Mouse (Mus musculus) thymus, postnatal 14 days (tissue): ENCODE results near the gene A830031A19Rik.
A peak's percentile ranks its signal among the peaks of the same experiment; 100 is the strongest.

ENCODE experiments used
- DNase-seq: peaks from one replicate; pipeline ENCODE4 v3.0.0; 2021

Gene A830031A19Rik

DNA sequence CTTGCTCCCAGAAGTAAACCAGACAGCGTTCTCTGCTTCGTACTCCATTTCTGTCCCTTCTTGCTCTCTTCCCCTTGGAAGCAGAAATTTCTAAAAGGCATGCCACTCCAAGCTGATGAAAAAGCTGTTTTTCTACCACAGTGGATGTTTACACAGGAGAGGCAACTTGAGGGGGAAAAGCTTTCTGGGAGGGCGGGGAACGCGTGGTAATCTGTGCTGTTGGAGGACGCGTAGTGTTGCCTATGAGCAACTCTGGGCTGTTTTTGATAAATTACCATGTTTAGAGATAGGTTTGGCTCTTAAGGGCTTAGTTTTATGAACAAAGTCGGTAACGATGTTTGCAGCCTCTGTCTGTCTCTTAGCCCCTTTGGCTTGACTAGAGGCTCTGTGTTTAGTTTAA, 20.4 kb upstream of the A830031A19Rik start:
- no peak for DNase-seq

DNA sequence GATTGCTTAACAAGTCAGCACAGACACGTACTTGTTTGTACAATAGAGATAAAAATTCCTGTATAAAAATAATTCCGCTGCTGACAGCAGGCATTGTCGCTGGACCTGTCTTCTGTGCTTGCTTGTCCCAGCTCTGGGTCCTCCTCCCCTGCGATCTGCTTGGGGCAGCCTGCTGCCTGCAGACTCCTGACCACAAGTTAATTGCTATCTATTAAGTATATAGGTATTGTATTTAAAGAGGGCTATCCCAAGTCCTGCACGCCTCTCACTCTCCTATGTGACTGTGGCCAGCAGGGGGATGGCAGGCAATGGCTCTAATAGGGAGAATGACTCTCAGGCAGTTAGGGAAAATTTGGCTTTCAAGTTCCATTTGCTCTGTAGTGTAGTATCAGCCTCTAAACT, 19.2 kb upstream of the A830031A19Rik start:
- no peak for DNase-seq

DNA sequence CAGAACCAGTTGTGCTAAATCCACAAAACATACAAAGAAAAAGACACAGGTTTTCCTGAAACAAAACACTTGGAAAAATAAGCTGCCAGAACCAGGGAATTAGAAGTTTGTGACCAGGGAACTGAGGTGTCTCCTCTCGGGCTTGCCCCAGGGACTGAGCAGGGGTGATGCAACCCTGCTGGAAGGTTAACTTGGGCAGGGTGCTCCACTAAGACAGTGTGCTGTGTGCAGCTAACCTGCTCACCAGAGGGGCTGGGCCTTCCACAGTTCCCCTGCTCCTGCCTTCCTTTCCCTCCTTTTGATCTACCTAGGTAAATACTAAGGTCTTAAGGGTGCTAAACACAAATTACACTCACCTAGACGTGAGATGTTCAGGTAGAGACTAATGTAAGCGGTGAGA, 17.8 kb upstream of the A830031A19Rik start:
- no peak for DNase-seq

DNA sequence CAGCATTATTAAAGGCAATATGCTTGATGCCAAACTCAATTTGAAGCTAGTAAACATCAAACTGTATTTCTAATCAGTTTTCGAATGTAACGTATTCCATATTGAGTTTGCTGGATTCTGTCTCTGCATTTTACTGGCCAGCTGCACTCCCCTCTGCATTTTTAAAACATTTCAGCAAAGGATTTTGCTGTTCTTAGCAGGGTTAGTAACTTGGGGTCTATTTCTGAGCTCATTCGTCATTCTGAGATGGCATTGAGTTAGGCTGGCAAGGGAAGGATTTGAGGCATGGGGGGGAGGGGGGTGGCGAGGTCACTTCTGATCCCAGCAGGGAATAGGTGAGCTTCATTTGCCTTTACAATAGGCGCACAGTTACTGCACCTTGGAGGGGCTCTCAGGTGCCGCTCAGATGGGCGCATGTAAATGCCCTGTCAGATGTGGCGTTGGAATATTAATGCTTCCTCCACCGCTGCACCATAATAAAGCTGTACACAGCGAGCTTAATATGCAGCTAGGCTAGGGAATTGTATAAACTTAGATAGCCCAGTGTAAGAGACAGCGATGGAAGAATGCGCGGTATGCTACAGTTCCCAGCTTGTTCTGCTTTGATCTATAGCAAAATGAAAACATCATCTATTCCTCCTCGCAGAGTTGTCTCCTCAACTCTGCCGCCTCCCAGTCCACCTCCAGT, 16.7 kb upstream of the A830031A19Rik start:
- no peak for DNase-seq

DNA sequence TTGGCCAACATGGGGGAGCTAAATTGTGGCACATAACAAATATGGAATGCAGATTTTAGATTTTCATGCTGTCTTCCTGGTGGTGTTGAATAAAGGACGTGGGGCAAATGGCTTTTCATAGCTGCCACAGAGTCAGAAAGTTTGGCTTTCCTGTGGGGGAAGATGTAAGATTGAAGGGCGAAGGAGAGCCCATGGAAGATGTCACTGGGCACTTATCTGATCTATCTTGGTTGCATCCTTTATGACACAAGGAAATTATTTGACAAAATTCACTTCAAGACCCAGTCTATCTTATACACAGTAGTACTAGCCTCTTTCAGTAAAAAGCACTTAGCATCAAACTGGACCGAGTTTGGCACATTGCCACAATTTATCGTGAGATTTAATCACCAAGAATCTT, 15.6 kb upstream of the A830031A19Rik start:
- DNase-seq: no peak

DNA sequence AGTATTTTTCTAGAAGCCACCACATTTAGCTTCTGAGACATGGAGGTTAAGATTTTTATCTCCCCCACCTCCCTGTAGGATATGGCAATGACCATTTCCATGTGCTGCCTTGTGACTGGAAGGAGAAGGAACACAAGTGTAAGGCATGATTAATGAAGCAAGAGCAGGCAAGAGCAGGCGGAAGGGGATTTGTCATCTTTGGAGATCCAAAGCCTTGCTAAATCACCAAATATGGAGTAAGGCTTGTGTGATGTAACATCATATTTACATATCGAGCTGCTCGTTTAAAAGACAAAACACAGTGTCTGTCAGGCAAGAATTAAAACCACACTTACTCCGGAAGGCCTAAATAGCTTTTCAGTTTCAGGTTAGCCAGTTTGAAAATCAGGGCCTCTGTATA, 12.2 kb upstream of the A830031A19Rik start:
- no peak for DNase-seq

DNA sequence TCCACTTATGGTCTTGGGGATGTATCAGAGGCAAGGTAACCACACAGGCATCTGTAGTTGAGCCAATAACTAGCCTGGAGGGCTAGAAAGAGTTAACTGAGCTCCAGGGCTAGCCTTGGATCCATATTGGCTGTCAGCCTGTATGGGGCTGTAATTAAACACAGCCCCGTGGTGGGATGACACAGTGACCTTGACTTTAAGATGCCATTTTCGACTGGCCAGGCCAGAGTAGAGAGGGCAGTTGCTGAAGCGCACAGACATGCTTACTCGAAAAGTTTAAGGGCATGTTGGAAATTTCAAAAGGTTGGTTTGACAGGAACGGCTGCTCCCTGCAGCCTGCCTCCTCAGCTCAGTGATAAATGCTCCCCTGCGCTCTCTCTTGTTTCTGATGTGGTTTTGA, 11.1 kb upstream of the A830031A19Rik start:
- no peak for DNase-seq

DNA sequence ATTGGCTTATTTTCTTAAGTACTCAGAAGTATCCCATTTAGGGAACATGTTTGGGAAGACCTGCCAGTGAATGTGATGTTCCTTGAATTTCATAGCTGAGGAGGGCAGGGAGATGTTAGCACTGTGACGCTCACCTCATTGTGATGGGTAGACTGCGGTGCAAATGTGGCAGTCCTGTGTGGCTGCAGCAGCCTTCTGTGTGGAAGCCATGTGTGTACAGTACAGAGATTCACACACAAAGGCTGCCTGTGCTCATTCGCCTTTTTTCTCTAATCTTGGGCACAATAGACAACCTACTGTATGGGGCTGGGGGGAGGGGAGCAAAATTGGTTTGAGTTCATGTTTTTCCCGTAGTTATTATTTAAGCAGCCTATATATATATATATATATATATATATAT, 9.7 kb upstream of the A830031A19Rik start:
- no peak for DNase-seq

DNA sequence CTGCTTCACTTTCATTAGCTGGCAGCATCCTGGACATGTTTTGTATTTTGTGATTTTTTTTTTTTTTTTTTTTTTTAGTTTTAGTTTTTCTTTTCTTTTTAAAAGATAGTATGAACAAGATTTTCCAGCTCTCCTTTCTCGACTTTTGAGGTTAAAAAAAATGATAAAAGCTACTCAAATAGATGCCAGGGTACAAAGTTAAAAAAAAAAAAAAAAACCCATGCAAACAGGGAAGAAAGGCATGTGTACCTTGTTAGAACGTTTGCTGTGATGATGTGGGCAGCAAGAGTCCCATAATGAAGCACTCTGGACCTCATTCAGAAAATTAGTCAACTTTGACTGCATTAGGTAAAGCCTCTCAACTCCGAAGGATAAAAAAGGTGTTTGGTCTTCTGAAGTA, 9.2 kb upstream of the A830031A19Rik start:
- DNase-seq: no peak

DNA sequence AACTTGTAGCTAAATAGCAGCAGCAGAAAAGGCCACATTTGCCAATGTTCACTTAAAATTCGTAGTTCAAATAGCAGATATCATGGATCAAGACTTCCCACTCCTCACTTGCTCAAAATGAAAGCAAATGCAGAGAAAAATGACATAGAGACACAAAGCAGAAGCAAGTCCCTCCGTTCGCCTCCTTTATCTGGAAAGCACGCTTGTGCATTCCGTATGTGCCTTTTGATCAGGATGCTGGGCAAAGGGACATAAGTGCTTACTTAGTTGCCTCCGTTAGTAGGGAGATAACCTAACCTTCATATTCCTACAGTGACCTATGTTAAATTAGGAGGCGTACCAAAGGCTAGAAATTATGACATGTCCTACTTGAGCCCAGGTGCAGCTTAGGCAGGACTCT, 8.6 kb upstream of the A830031A19Rik start:
- DNase-seq: no peak

DNA sequence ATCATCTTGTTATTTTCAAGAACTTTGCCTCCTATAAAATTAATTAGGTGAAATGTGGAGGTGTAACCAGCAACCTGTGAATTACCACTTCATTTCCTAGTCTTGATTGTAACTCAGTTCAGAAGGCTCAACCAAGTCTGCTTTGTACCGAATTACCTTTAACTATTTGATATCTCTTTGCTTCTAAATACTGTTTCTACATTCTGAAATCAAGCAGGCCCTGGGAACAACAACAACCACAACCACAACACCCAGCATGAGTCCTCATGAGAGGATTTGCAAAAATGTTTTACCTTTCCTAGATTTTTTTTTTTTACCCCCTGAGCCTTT, 8.2 kb upstream of the A830031A19Rik start:
- DNase-seq: no peak

DNA sequence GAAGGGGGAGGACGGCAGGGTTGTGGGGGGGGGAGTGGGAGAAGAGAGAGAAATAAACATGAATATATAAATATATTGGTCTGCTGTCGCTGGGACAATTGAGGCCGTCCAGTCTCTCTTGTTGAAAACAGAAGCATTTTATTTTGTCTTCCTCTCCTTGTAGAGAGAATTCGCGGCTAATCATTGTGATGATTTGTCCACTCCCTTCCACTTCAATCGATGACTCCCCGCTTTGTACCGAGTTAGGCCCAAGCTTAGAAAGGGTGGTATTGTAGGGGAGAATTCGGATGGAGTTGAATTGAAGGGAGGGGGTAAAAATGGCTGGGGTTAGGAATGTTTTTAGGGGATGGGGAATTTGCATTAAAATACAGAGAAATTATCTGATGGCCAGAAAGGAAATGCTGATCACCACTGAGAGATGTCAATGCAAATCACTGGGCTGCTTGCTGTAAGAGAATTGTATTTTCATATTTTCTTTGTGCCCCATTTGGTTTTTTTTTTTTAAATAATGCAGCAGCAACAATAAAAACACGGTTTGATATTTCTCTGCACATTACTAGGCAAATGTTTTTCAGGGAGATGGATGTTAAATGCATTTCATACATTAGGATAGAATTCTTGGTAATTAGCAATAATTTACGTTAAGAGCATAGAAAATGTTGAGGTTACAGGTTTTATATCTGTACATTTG, 7.7 kb upstream of the A830031A19Rik start:
- no peak for DNase-seq

DNA sequence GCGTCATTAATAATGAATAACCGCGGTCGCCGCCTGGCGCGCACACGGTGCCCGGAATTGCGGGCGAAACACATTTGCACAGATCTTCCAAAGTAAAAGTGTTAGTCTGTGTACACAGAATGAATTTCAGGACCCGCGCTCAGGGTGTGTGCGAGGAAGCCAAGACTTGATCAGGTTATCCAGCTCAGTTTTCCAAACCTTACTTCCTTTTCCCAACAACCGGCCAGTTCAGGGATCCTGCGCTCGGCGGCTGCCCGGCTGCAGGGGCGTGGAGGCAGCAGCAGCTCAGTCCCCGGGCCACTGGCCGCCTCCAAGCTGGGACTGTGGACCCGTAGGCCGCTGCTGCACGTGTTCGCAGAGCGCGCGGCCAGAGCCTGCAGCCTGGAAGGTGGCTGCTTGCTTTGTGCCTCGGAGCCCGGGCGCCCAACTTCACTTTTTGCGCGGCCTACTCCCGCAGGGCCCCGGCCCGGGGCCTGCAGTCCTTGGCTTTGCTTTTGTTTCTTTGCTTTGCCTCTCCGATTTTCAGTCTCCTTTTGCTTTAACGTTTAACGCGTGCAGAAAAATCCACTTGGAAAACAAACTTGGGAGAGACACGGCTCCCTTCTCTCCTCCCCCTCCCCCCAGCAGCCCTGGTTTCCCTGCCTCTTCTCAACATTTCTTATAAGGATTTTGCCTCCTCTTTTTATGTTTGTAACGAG, 7.0 kb upstream of the A830031A19Rik start:
- peak; percentile 16 for DNase-seq

DNA sequence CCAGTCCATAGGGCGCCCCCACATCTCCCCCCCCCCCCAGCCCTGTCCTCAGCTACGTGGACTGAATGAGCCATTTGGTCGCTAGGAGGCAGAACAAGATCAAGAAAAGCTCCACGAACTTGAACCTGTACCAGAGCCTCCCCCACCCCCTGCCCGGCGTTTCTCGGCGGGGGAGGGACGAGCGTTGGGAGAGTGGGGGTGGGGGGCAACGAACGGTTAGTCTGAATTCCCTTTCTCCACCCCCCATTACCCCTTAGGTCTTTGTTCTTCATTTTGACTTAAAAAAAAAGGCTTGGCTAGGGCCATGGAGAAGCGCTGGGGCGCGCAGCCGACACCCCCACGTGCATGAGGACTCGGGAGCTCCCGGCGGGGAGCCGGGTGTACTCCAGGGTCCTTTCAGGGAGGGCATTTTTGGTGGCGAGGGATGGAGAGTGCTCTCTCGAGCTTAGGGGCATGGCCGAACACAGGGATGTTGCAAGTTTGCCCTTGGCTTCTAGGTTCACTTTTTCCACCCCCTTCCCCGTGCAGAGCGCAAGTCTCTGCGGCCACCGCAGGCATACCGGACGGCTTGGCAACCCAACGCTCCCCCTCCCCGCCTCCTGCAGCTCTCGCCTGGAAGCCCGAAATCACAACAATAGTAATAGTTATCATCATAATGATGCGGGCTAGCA, 6.3 kb upstream of the A830031A19Rik start:
- DNase-seq: peak; percentile 56

DNA sequence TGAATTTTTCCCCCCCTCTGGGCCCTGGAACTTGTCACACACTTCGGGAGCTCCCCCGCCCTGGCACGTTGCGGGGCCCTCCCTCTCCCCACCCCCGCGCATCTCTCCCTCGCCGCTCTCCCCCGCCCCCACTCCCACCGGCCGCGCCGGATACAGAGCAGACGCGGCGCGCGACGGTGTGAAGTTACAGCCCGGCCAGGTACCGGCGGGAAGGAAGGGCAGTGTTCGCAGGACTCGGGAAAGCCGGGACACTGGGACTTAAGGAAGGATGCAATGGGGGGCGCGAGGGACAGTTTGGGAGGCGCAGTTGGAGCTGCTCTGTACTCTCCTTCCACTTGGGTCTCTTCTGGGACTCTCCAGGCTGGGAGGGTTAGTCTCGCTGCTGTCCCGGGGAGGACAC, 5.7 kb upstream of the A830031A19Rik start:
- DNase-seq: peak; percentile 67

DNA sequence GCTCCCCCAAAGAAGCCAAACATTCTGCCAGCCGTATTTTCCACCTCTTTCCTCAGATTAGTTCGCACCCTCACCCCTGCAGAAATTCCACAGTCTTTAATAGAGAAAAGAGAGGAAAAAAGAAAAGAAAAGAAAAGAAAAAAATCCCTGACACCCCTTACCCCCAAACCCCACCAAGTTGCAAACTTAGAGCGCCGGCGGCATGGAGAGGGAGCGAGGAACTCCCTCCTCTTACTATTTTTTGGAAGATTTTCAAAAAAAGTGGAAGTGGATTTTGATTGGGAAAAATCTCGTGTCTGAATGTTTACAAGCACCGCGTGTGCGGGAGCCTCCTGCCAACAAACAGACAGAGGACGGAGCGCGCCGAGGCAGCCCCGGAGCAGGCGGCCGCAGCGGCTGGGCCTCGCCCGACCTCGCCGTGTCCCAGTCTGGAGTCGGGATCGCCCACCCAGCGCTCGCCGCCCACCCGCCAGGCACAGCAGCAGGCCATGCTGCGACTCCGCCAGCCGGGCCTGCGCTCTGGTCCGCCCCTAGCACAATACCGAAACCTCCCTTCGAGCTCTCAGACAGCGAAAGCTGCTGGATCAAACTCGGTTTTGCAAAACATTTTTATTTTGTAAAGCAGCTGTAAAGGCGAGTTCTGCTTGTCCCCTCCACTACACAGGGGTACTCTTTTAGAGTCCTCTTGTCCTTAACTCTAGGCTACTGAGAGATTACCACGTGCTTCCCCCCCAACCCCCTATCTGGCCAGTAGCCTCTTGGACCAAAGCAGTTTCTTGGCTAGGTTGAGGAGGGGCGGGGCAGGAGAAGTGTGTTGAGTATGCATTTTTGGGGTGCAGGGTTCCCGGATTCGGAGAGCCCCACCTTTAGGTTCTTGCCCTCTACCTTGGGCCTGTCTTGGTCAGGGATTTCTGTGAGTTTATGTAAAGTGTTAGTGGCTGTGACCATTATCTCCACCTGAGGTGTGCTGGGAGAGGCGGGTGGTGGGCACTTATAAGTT, 4.8 kb upstream of the A830031A19Rik start:
- peak; percentile 41 for DNase-seq

DNA sequence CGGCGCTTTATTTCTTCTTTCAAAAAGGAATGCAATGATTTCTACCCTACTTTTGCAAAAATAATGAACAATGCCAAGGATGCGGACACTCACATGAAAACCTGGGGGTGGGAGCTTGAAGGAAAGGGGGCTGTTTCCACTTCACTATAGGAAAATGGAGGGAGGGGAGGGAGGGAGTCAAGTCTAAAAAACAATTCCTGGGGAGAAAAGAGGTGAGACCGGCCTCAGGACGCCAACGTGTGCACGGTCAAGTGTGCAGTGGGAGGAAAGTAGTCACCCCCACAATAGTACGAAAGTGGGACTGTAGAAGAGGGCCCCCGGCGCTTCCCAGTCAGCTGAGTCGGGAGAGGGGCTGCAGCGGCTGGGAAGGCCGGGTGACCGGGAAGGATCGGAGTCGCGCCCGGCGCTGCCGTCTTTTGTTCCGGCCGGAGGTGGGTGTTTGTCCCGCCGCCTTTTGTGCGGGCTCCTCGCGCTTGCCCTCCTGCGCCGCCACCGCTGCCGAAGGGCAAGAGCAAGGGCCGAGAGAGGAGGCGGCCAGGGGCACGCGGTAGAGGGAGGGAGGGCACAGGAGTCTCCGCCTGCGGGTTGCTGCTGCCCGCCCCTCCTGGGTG, 4.0 kb upstream of the A830031A19Rik start:
- DNase-seq: peak; percentile 26

DNA sequence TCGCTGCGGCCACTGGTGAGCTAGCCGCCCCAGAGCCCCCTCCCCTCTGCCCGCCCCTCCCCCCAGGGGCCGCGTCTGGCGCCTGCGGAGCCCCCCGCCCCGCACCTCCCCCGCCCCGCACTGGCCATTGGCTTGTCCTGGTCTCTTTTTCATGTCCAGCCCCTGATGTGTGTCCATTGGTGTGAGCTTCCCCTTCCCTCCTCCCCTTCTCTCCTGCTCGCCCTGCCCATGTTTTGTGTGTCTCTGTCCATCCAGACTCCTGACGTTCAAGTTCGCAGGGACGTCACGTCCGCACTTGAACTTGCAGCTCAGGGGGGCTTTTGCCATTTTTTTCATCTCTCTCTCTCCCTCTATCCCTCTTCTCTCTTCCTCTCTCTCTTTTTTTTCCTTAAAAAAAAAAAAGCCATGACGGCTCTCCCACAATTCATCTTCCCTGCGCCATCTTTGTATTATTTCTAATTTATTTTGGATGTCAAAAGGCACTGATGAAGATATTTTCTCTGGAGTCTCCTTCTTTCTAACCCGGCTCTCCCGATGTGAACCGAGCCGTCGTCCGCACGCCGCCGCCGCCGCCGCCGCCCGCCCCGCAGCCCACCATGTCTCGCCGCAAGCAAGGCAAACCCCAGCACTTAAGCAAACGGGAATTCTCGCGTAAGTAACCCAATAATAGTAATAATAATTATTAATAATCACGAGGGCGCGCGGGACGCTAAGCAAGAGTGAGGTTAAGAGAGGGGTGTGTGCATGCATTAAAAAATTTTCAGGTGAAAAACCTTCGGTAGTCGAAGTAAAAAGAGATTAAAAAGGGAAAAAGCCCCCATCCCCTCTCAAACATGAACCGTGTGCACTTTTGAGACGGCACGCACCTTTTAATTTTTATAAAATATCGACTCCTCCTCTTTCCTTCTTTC, 3.2 kb upstream of the A830031A19Rik start, which contains the start of gene Bcl11a:
Gene Bcl11a, plus strand, starts transcription at position 262 of the 911 bp plus-strand sequence.
- no peak for DNase-seq

DNA sequence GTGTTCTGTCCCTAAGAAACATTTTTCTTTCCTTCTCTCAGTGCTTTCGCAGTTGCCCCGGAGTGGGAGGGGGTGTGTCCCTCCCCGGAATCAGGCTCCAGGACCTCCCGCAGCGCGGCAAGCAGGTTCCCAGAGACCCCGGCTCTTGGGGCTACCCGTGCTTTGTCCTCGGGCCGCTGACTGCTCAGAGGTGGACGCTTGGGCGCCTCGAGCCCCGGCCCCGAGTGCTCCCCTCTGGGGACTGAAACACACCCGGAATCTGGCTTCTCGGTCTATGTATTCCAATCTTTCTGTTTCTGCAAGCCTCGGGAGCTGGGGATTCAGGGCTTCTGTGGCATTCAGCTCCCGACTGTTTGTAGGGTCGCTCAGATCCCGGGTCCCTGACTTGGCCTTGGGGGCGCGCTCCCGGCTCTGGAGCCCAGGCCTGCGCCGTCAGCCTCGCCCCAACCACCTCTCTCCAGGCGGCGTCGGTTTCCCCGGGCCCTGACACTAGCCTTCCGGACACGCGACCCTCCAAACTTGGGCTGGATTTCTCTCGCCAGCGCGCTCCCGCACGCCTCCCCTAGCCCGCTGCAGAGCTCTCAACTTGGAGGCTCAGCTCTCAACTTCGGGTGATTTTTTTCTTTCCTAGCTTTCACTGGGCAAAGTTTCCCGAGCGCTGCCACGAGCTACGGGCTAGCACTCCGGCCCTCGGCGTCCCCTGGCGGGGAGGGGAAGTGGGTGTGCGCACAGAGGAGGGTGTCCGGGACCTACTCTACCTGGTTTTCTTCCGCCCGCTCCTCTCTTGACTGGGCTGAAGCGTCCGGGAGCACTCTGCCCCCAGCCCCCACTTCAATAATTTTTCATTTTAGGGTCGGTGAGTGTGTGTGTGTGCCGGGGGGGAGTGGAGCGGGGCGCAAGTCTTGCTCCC, 2.2 kb upstream of the A830031A19Rik start:
- DNase-seq: peak; percentile 60
